Mouse (Mus musculus) gastrocnemius, adult 18-20 months (tissue): Measurements from ENCODE around the gene Mcpt4. TPM values are rescaled to one million over a fixed set of nuclear protein-coding genes. Genes with fewer than 3 reads are reported as not detected.

Source experiments
- microRNA-seq: library from miRNA; unstranded; fragments of <30 nt; microRNA quantifications from one replicate; pipeline ENCODE4 v1.2.0, GENCODE M21; 2021
- total RNA-seq, 2 experiments: library from RNA; stranded (reverse); gene quantifications; 2 replicates each; pipeline ENCODE4 v1.2.3; 2021

Gene Mcpt4
- total RNA-seq, 2 experiments from 2014 or later: 2.1 to 4.6 TPM

Small RNA genes within 50 kb of the gene (microRNA-seq; reads per million reads assigned to microRNA genes)
- gene Mir6949: not detected

Other genes starting within 250 kb of the Mcpt4 start
- gene Nfatc4, start 239.2 kb downstream of the Mcpt4 start, total RNA-seq: 1 to 10 TPM; 1.5 to 3.3 TPM
- gene Nynrin, start 208.3 kb downstream of the Mcpt4 start, total RNA-seq: 1 to 10 TPM; 1.2 to 1.8 TPM
- gene Cbln3, start 177.9 kb downstream of the Mcpt4 start, total RNA-seq: not detected
- gene Khnyn, start 177.4 kb downstream of the Mcpt4 start, total RNA-seq: 1 to 10 TPM; 5.4 to 5.5 TPM
- gene Sdr39u1, start 162.0 kb downstream of the Mcpt4 start, total RNA-seq: 100 to 1,000 TPM; 125 to 126 TPM
- gene Cma1, start 117.6 kb downstream of the Mcpt4 start, total RNA-seq: 1 to 10 TPM; 3.2 to 3.3 TPM
- not detected for gene Cma2, start 111.3 kb downstream of the Mcpt4 start, total RNA-seq
- gene Mcpt1, start 44.3 kb downstream of the Mcpt4 start, total RNA-seq: not detected
- not detected for gene Mcpt9, start 31.8 kb downstream of the Mcpt4 start, total RNA-seq
- not detected for gene Mcpt2, start 20.3 kb downstream of the Mcpt4 start, total RNA-seq
- gene Mcpt8, start 23.0 kb upstream of the Mcpt4 start, total RNA-seq: not detected
- not detected for gene Ctsg, start 40.3 kb upstream of the Mcpt4 start, total RNA-seq
- not detected for gene Gzme, start 58.3 kb upstream of the Mcpt4 start, total RNA-seq
- not detected for gene Gzmd, start 70.3 kb upstream of the Mcpt4 start, total RNA-seq
- not detected for gene Gzmg, start 97.3 kb upstream of the Mcpt4 start, total RNA-seq
- not detected for gene Gzmn, start 112.3 kb upstream of the Mcpt4 start, total RNA-seq
- not detected for gene Gzmf, start 149.1 kb upstream of the Mcpt4 start, total RNA-seq
- gene Gzmc, start 172.3 kb upstream of the Mcpt4 start, total RNA-seq: not detected
- gene Gzmb, start 199.9 kb upstream of the Mcpt4 start, total RNA-seq: not detected